In genomic region chr14:30024387-30024786, GRCm38 (mm10) we compare ENCODE assay signal across 24 mouse cellular contexts. TPM values are rescaled to one million over a fixed set of nuclear protein-coding genes. Genes with fewer than 3 reads are reported as not detected.
DNase-seq lines count a peak whose midpoint lies in the region; ATAC-seq and TF ChIP-seq lines count a peak whose summit lies in the region.
"Had no signal": no experiment of that assay in that cellular context is flagged by ENCODE, and none has a peak within 500 bp of the region (broad histone marks: within the 10 kb centered on the region; RNA-seq: fewer than 3 reads in every experiment).

No protein-coding gene starts in this region.

- TF ChIP-seq EP300 in CH12.LX (IDR thresholded peaks at IDR 0.05; ENCODE audit: low read length), result no peak

- ATAC-seq in liver, embryonic 12.5 days, result no peak
- peak; percentile 35 for ATAC-seq in granulocyte monocyte progenitor cell, adult 5-6 weeks (replicated peaks; ENCODE audit: poor library complexity, severe bottlenecking)
- no peak for ATAC-seq in hindbrain, embryonic 16.5 days
- no peak for ATAC-seq in megakaryocyte-erythroid progenitor cell, adult 5-6 weeks (replicated peaks; ENCODE audit: low FRiP score, low TSS enrichment, poor library complexity, severe bottlenecking)
- ATAC-seq: hindbrain, postnatal 0 days had no signal

- 6% methylated on average over 7 of the region's 7 CpGs for WGBS in liver, adult 2 months
- 9% methylated on average over 7 of the region's 7 CpGs for WGBS in liver, embryonic 12.5 days (ENCODE audit: insufficient replicate concordance)
- 71% methylated on average over 7 of the region's 7 CpGs for WGBS in hindbrain, embryonic 16.5 days

- H3K9me3 ChIP-seq in liver, embryonic 12.5 days (replicated peaks), result no peaks in the 10 kb centered on the region
- H3K9me3 ChIP-seq in CH12.LX (replicated peaks; ENCODE audit: low read length), result no peaks in the 10 kb centered on the region
- H3K9me3 ChIP-seq in hindbrain, embryonic 16.5 days (ENCODE audit: control insufficient read depth, low read length), result no peaks in the 10 kb centered on the region
- H3K9me3 ChIP-seq: forebrain, embryonic 10.5 days; heart, embryonic 13.5 days; limb, embryonic 10.5 days; liver, embryonic 13.5 days; lung, embryonic 15.5 days; neural tube, embryonic 15.5 days had no signal

- in situ Hi-C loops in CH12.LX (cut with MboI; ENCODE audit: low pct_ligation_motif_present, low pct_unique_long_range_greater_than_20kb, low sequenced_read_pairs), result no loop called here

- H3K79me2 ChIP-seq in liver, adult 2 months (ENCODE audit: control insufficient read depth, insufficient read depth, low read length), result peaks cover 31% of the 10 kb centered on the region; the same call in 1 of the 2 replicates
- no peaks in the 10 kb centered on the region for H3K79me2 ChIP-seq in CH12.LX (replicated peaks; ENCODE audit: control insufficient read depth, extremely low read depth, insufficient read depth, poor library complexity, severe bottlenecking)
- H3K79me2 ChIP-seq in myocyte (ENCODE audit: control insufficient read depth, insufficient read depth), result no peaks in the 10 kb centered on the region

- peak; percentile 57 for DNase-seq in liver, adult 2 months (ENCODE audit: extremely low read depth, low read depth, low spot score)
- no peak for DNase-seq in CH12.LX (ENCODE audit: extremely low read depth)
- DNase-seq in heart, postnatal 4 days, result no peak
- DNase-seq: adrenal gland, postnatal 14 days; cerebellum, adult 11-12 months; cerebellum, postnatal 14 days; heart, adult 11 months; kidney, adult 18-20 months; liver, embryonic 13.5 days; midbrain, embryonic 14.5 days; right cerebral cortex, postnatal 14 days; spleen, adult 18-20 months had no signal

- TF ChIP-seq CTCF in liver, adult 2 months (IDR thresholded peaks at IDR 0.05; ENCODE audit: low read depth, low read length), result no peak
- no peak for TF ChIP-seq CTCF in CH12.LX (conservative IDR thresholded peaks at IDR 0.05 in 1 of 2, IDR thresholded peaks at IDR 0.05 in 1 of 2; ENCODE audit: low read depth in 2 of 2, low read length in 2 of 2)

- no peak overlapping the region for H3ac ChIP-seq in myocyte (ENCODE audit: control insufficient read depth, insufficient read length)

- H3K9ac ChIP-seq in liver, adult 2 months (ENCODE audit: low read depth, low read length), result no peak overlapping the region
- H3K9ac ChIP-seq in liver, embryonic 12.5 days, result no peak overlapping the region
- H3K9ac ChIP-seq in CH12.LX (ENCODE audit: insufficient read depth, low read depth), result peak overlapping the region; percentile 14; the same call in 1 of the 2 replicates
- H3K9ac ChIP-seq in hindbrain, embryonic 16.5 days (ENCODE audit: low read depth, low read length), result no peak overlapping the region
- H3K9ac ChIP-seq: heart, embryonic 13.5 days; liver, embryonic 13.5 days; lung, embryonic 15.5 days; neural tube, embryonic 15.5 days had no signal

- TF ChIP-seq POLR2A in liver, adult 2 months (IDR thresholded peaks at IDR 0.05; ENCODE audit: extremely low read depth, insufficient read depth, low read length), result no peak
- no peak for TF ChIP-seq POLR2A in CH12.LX (IDR thresholded peaks at IDR 0.05; ENCODE audit: low read depth, low read length)
- TF ChIP-seq POLR2A in myocyte (IDR thresholded peaks at IDR 0.05; ENCODE audit: insufficient read length, low read depth), result no peak

- peaks cover 21% of the 10 kb centered on the region; the same call in 1 of the 2 replicates for H3K36me3 ChIP-seq in liver, adult 2 months (ENCODE audit: control insufficient read depth, insufficient read depth, low read length)
- no peaks in the 10 kb centered on the region for H3K36me3 ChIP-seq in liver, embryonic 12.5 days
- H3K36me3 ChIP-seq in CH12.LX (replicated peaks in 1 of 2; ENCODE audit: control insufficient read depth in 1 of 2, insufficient read depth in 1 of 2, low read length in 1 of 2) (no peaks in the 10 kb centered on the region), myocyte (ENCODE audit: control insufficient read depth, insufficient read depth) (no peaks in the 10 kb centered on the region)
- no peaks in the 10 kb centered on the region for H3K36me3 ChIP-seq in hindbrain, embryonic 16.5 days (ENCODE audit: control insufficient read depth, insufficient read depth, low read length)
- H3K36me3 ChIP-seq: forebrain, embryonic 10.5 days; heart, embryonic 13.5 days; limb, embryonic 10.5 days; liver, embryonic 13.5 days; lung, embryonic 15.5 days; neural tube, embryonic 15.5 days had no signal

- H3K4me2 ChIP-seq in liver, embryonic 12.5 days, result no peak overlapping the region
- H3K4me2 ChIP-seq in CH12.LX (ENCODE audit: insufficient read depth, low read depth, poor library complexity, severe bottlenecking), result peak overlapping the region; percentile 44; the same call in 1 of the 2 replicates
- H3K4me2 ChIP-seq in myocyte (ENCODE audit: low read depth), result peak overlapping the region; percentile 36
- no peak overlapping the region for H3K4me2 ChIP-seq in hindbrain, embryonic 16.5 days (ENCODE audit: low read length)
- H3K4me2 ChIP-seq: heart, embryonic 13.5 days; liver, embryonic 13.5 days; lung, embryonic 15.5 days; neural tube, embryonic 15.5 days had no signal

- H3K4me3 ChIP-seq in liver, adult 2 months (ENCODE audit: insufficient read depth, low read depth, low read length), result no peak overlapping the region
- no peak overlapping the region for H3K4me3 ChIP-seq in liver, embryonic 12.5 days
- H3K4me3 ChIP-seq in CH12.LX (replicated peaks in 1 of 3; ENCODE audit: low read depth in 2 of 3, low read length in 2 of 3, poor library complexity in 1 of 3), result no peak overlapping the region
- no peak overlapping the region for H3K4me3 ChIP-seq in myocyte
- no peak overlapping the region for H3K4me3 ChIP-seq in hindbrain, embryonic 16.5 days (ENCODE audit: low read length)
- H3K4me3 ChIP-seq: forebrain, embryonic 10.5 days; heart, embryonic 13.5 days; left cerebral cortex, adult 2 months; limb, embryonic 10.5 days; liver, embryonic 13.5 days; lung, embryonic 15.5 days; neural tube, embryonic 15.5 days had no signal

- H3K27ac ChIP-seq in liver, adult 2 months (replicated peaks; ENCODE audit: insufficient read depth, low read depth, low read length), result peak overlapping the region; percentile 27
- H3K27ac ChIP-seq in liver, embryonic 12.5 days, result no peak overlapping the region
- H3K27ac ChIP-seq in CH12.LX (ENCODE audit: insufficient read depth, low read depth), result no peak overlapping the region
- H3K27ac ChIP-seq in hindbrain, embryonic 16.5 days (ENCODE audit: low read depth, low read length), result no peak overlapping the region
- H3K27ac ChIP-seq: forebrain, embryonic 10.5 days; heart, embryonic 13.5 days; hindbrain, postnatal 0 days; left cerebral cortex, adult 2 months; limb, embryonic 10.5 days; liver, embryonic 13.5 days; lung, embryonic 15.5 days; neural tube, embryonic 15.5 days had no signal

- dilution Hi-C loops in CH12.LX (cut with MboI; ENCODE audit: extremely low pct_ligation_motif_present, extremely low pct_unique_long_range_greater_than_20kb, low sequenced_read_pairs), result no loop called here

- no peaks in the 10 kb centered on the region for H3K27me3 ChIP-seq in liver, adult 2 months (ENCODE audit: control insufficient read depth, insufficient read depth, low read length)
- no peaks in the 10 kb centered on the region for H3K27me3 ChIP-seq in liver, embryonic 12.5 days (replicated peaks)
- H3K27me3 ChIP-seq in CH12.LX (replicated peaks), result no peaks in the 10 kb centered on the region
- peaks cover 14% of the 10 kb centered on the region for H3K27me3 ChIP-seq in myocyte (ENCODE audit: control insufficient read depth, insufficient read depth, insufficient read length)
- H3K27me3 ChIP-seq in hindbrain, embryonic 16.5 days (replicated peaks; ENCODE audit: control insufficient read depth, insufficient read depth, low read length), result no peaks in the 10 kb centered on the region
- H3K27me3 ChIP-seq: heart, embryonic 13.5 days; liver, embryonic 13.5 days; lung, embryonic 15.5 days; neural tube, embryonic 15.5 days had no signal

- no peak for TF ChIP-seq RAD21 in CH12.LX (IDR thresholded peaks at IDR 0.05; ENCODE audit: low read depth, low read length)

- peaks cover 24% of the 10 kb centered on the region for H3K4me1 ChIP-seq in liver, adult 2 months (ENCODE audit: control insufficient read depth, insufficient read depth, low read length)
- no peaks in the 10 kb centered on the region for H3K4me1 ChIP-seq in liver, embryonic 12.5 days
- peaks cover 0 to 14% of the 10 kb centered on the region in 2 experiments; a peak in 2 of 4 replicates for H3K4me1 ChIP-seq in CH12.LX (ENCODE audit: control insufficient read depth in 1 of 2, insufficient read depth in 2 of 2)
- no peaks in the 10 kb centered on the region for H3K4me1 ChIP-seq in hindbrain, embryonic 16.5 days (ENCODE audit: control insufficient read depth, insufficient read depth, low read depth, low read length)
- H3K4me1 ChIP-seq: heart, embryonic 13.5 days; limb, embryonic 10.5 days; liver, embryonic 13.5 days; lung, embryonic 15.5 days; neural tube, embryonic 15.5 days had no signal

RNA-seq across cellular contexts. Expression of gene Chdh, which starts 15.6 kb away (rescaled TPM):
- 48.1 and 73.5 TPM in 2 replicates for total RNA-seq in liver, adult 2 months (2014; rRNA removed)
- polyA plus RNA-seq in liver, adult 2 months (2012; rRNA removed), result 66.2 and 75.5 TPM in 2 replicates
- polyA plus RNA-seq in liver, embryonic 12.5 days (2016; fragmentation: Nextera tagmentation; extraction: Ambion mirVana), result 0.25 and 0.26 TPM in 2 replicates
- total RNA-seq in CH12.LX (2012; rRNA removed), result not detected in 2 replicates
- total RNA-seq in CH12.LX (2014; rRNA removed), result not detected in 2 replicates
- not detected in 2 replicates for polyA plus RNA-seq in CH12.LX (2012; ENCODE audit: insufficient read length, low read depth)
- total RNA-seq in granulocyte monocyte progenitor cell, adult 5-6 weeks (2014; fragmentation: Nextera tagmentation), result 95.5 and 110 TPM in 2 replicates
- 95.6 and 95.7 TPM in 2 replicates for total RNA-seq in granulocyte monocyte progenitor cell, adult 5-6 weeks (2017)
- polyA plus RNA-seq in myocyte (2012; fragmentation: generic; extraction: Trizol), result not detected
- 0.36 and 0.51 TPM in 2 replicates for polyA plus RNA-seq in hindbrain, embryonic 16.5 days (2015; fragmentation: Nextera tagmentation; extraction: Ambion mirVana)
- total RNA-seq in heart, postnatal 4 days (2021), result under 1 TPM; 0.29 TPM
- total RNA-seq in megakaryocyte-erythroid progenitor cell, adult 5-6 weeks (2014; fragmentation: Nextera tagmentation), result 0.11 and 0.84 TPM in 2 replicates
- 0.14 and 1.0 TPM in 2 replicates for total RNA-seq in megakaryocyte-erythroid progenitor cell, adult 5-6 weeks (2017)
- polyA plus RNA-seq: forebrain, embryonic 10.5 days had no signal

RNA-seq across cellular contexts. Expression of gene Il17rb, which starts 15.7 kb away (rescaled TPM):
- total RNA-seq in liver, adult 2 months (2014; rRNA removed), result 7.7 and 11.5 TPM in 2 replicates
- 3.1 and 8.2 TPM in 2 replicates for polyA plus RNA-seq in liver, adult 2 months (2012; rRNA removed)
- polyA plus RNA-seq in liver, embryonic 12.5 days (2016; fragmentation: Nextera tagmentation; extraction: Ambion mirVana), result 0.39 and 0.57 TPM in 2 replicates
- total RNA-seq in CH12.LX (2012; rRNA removed), result 4.3 and 6.7 TPM in 2 replicates
- total RNA-seq in CH12.LX (2014; rRNA removed), result 3.3 and 5.0 TPM in 2 replicates
- polyA plus RNA-seq in CH12.LX (2012; ENCODE audit: insufficient read length, low read depth), result 9.5 and 12.9 TPM in 2 replicates
- 4.0 and 13.5 TPM in 2 replicates for total RNA-seq in granulocyte monocyte progenitor cell, adult 5-6 weeks (2014; fragmentation: Nextera tagmentation)
- 5.2 and 7.2 TPM in 2 replicates for total RNA-seq in granulocyte monocyte progenitor cell, adult 5-6 weeks (2017)
- polyA plus RNA-seq in myocyte (2012; fragmentation: generic; extraction: Trizol), result 0.04 TPM
- 1.7 and 1.8 TPM in 2 replicates for polyA plus RNA-seq in hindbrain, embryonic 16.5 days (2015; fragmentation: Nextera tagmentation; extraction: Ambion mirVana)
- total RNA-seq in heart, postnatal 4 days (2021), result under 1 TPM in 1 of 2 experiments, not detected in 1; 0.41 TPM
- total RNA-seq in megakaryocyte-erythroid progenitor cell, adult 5-6 weeks (2014; fragmentation: Nextera tagmentation), result 0.17 TPM in 1 of 2 replicates, not detected in the other
- total RNA-seq in megakaryocyte-erythroid progenitor cell, adult 5-6 weeks (2017), result not detected in 2 replicates

RNA-seq across cellular contexts. Expression of gene Actr8, which starts 46.2 kb away (rescaled TPM):
- total RNA-seq in liver, adult 2 months (2014; rRNA removed), result 35.6 and 37.3 TPM in 2 replicates
- 10.5 and 11.3 TPM in 2 replicates for polyA plus RNA-seq in liver, adult 2 months (2012; rRNA removed)
- polyA plus RNA-seq in liver, embryonic 12.5 days (2016; fragmentation: Nextera tagmentation; extraction: Ambion mirVana), result 32.5 and 36.3 TPM in 2 replicates
- 33.7 and 34.3 TPM in 2 replicates for total RNA-seq in CH12.LX (2012; rRNA removed)
- 32.8 and 33.4 TPM in 2 replicates for total RNA-seq in CH12.LX (2014; rRNA removed)
- 26.7 and 32.0 TPM in 2 replicates for polyA plus RNA-seq in CH12.LX (2012; ENCODE audit: insufficient read length, low read depth)
- 28.3 and 35.6 TPM in 2 replicates for total RNA-seq in granulocyte monocyte progenitor cell, adult 5-6 weeks (2014; fragmentation: Nextera tagmentation)
- total RNA-seq in granulocyte monocyte progenitor cell, adult 5-6 weeks (2017), result 25.5 and 31.8 TPM in 2 replicates
- polyA plus RNA-seq in myocyte (2012; fragmentation: generic; extraction: Trizol), result 26.8 TPM
- polyA plus RNA-seq in hindbrain, embryonic 16.5 days (2015; fragmentation: Nextera tagmentation; extraction: Ambion mirVana), result 69.9 and 73.8 TPM in 2 replicates
- total RNA-seq in heart, postnatal 4 days (2021), result 10 to 100 TPM; 37.8 to 38.6 TPM
- total RNA-seq in megakaryocyte-erythroid progenitor cell, adult 5-6 weeks (2014; fragmentation: Nextera tagmentation), result 29.2 and 29.7 TPM in 2 replicates
- total RNA-seq in megakaryocyte-erythroid progenitor cell, adult 5-6 weeks (2017), result 24.0 and 54.9 TPM in 2 replicates

RNA-seq across cellular contexts. Expression of gene Selenok, which starts 56.3 kb away (rescaled TPM):
- total RNA-seq in liver, adult 2 months (2014; rRNA removed), result 91.5 and 106 TPM in 2 replicates
- 35.8 and 40.8 TPM in 2 replicates for polyA plus RNA-seq in liver, adult 2 months (2012; rRNA removed)
- polyA plus RNA-seq in liver, embryonic 12.5 days (2016; fragmentation: Nextera tagmentation; extraction: Ambion mirVana), result 133 and 142 TPM in 2 replicates
- total RNA-seq in CH12.LX (2012; rRNA removed) (48.5 and 59.6 TPM in 2 replicates), CH12.LX (2014; rRNA removed) (83.7 and 88.8 TPM in 2 replicates)
- polyA plus RNA-seq in CH12.LX (2012; ENCODE audit: insufficient read length, low read depth) (63.0 and 71.9 TPM in 2 replicates), myocyte (2012; fragmentation: generic; extraction: Trizol) (102 TPM)
- 98.9 and 114 TPM in 2 replicates for total RNA-seq in granulocyte monocyte progenitor cell, adult 5-6 weeks (2014; fragmentation: Nextera tagmentation)
- 189 and 222 TPM in 2 replicates for total RNA-seq in granulocyte monocyte progenitor cell, adult 5-6 weeks (2017)
- polyA plus RNA-seq in hindbrain, embryonic 16.5 days (2015; fragmentation: Nextera tagmentation; extraction: Ambion mirVana), result 371 and 398 TPM in 2 replicates
- total RNA-seq in heart, postnatal 4 days (2021), result 10 to 100 TPM; 80.1 to 80.2 TPM
- total RNA-seq in megakaryocyte-erythroid progenitor cell, adult 5-6 weeks (2014; fragmentation: Nextera tagmentation), result 42.7 and 60.3 TPM in 2 replicates
- 101 and 175 TPM in 2 replicates for total RNA-seq in megakaryocyte-erythroid progenitor cell, adult 5-6 weeks (2017)

Comparison
In these comparisons a context has a peak if more than half of its experiments do, and no peak if none do; other contexts are left out.
1. H3K4me2 ChIP-seq: peak in CH12.LX (single experiment) and myocyte (single experiment); none in liver, embryonic 12.5 days (single experiment) and hindbrain, embryonic 16.5 days (single experiment).
2. RNA of gene Chdh, which starts 15.6 kb away (total RNA-seq): 95.5 to 110 TPM in granulocyte monocyte progenitor cell, adult 5-6 weeks and 48.1 to 73.5 TPM in liver, adult 2 months; 0.29 TPM in heart, postnatal 4 days, 0.11 to 1.0 TPM in megakaryocyte-erythroid progenitor cell, adult 5-6 weeks and not detected in CH12.LX; every median in the first group is over 10 times any median in the second.